Mouse (Mus musculus): ENCODE measurements around the gene Trpm4. TPM values are rescaled to one million over a fixed set of nuclear protein-coding genes. Genes with fewer than 3 reads are reported as not detected.

The Trpm4 gene
- polyA plus RNA-seq, 1 experiment = 7.6 TPM

DNA sequence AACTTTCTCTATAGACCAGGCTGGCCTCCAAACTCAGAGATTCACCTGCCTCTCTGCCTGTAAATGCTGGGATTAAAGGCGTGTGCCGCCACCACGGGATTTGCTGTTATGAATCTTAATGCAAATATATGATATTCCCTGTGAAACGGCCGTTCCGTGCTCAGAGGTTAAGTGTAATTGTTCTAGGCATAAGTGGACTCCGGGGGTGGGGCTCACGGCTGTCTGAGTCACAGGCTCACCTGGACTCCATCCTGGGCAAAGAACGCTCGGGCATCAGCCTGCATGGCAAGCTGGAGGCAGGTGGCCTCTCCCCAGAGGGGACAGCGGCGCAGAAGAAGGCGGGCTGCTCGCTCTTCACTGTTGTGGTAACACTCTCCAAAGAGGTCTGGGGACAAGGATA is 17.0 kb downstream of the Trpm4 start:
- H3K27me3 ChIP-seq (replicated peaks) = peaks cover 51% of the 10 kb centered on the region
- TF ChIP-seq GATA1 (IDR thresholded peaks at IDR 0.05; ENCODE audit: borderline replicate concordance, low read length) (no peak), FLI1 (IDR thresholded peaks at IDR 0.05; ENCODE audit: low read length) (no peak)
- no peak overlapping the region for H3K4me3 ChIP-seq (replicated peaks)
- peaks cover 7% of the 10 kb centered on the region; the same call in 1 of the 2 replicates for H3K4me1 ChIP-seq
- no peaks in the 10 kb centered on the region for H3K36me3 ChIP-seq (replicated peaks; ENCODE audit: low read length)
- peaks cover under 1% of the 10 kb centered on the region; the same call in 1 of the 2 replicates for H3K9me3 ChIP-seq

DNA sequence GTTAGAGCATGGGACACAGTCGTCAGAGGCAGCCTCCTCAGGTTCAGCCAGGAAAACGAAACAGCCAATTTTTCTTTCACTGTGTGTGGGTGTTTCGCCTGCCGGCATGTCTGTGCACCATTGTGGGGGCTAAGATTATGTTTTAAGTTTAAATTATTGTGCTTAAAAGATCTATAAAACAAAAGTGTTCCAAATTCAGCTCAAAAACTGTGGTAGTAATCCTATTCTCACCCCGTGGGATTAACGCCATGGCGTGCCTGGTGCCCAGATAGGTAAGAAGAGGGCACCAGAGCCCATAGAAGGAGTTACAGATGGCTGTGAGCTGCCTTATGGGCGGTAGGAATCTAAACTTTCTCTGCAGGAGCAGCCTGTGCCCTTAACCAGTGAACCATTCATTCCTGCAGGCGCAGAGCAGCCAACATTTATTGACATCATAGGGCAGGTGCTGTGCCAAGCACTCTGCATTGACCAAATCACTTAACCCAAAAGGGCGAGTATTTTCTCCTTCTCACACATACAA is 18.3 kb downstream of the Trpm4 start:
- peaks cover 51% of the 10 kb centered on the region for H3K27me3 ChIP-seq (replicated peaks)
- H3K4me1 ChIP-seq = peaks cover 7% of the 10 kb centered on the region; the same call in 1 of the 2 replicates
- H3K9me3 ChIP-seq = no peaks in the 10 kb centered on the region
- TF ChIP-seq FLI1 (IDR thresholded peaks at IDR 0.05; ENCODE audit: low read length) = no peak
- no peak for TF ChIP-seq GATA1 (IDR thresholded peaks at IDR 0.05; ENCODE audit: borderline replicate concordance, low read length)
- no peaks in the 10 kb centered on the region for H3K36me3 ChIP-seq (replicated peaks; ENCODE audit: low read length)
- no peak overlapping the region for H3K4me3 ChIP-seq (replicated peaks)

DNA sequence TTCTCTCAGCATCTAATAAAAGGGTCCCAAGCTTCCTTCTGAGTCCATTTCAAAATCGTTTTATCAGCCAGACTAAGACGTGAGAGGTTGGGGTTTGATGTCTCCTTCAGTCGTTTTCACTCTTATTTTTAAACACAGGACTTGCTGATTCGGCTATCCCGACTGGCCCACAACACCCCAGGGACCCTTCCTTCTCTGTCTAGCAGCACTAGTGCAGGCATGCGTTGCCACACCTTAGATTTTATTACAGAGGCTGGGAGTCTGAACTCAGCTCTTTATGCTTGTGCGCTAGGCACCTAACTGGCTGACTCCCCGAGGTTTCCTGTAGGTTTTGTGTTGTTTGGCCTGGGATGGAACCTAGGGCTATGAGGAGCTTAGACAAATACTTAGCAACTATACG is 20.1 kb downstream of the Trpm4 start:
- Histone ChIP-seq H3K4me1 (peaks cover 18% of the 10 kb centered on the region), H3K27me3 (replicated peaks) (peaks cover 36% of the 10 kb centered on the region)
- TF ChIP-seq GATA1 (IDR thresholded peaks at IDR 0.05; ENCODE audit: borderline replicate concordance, low read length) = no peak
- TF ChIP-seq FLI1 (IDR thresholded peaks at IDR 0.05; ENCODE audit: low read length) = no peak

GRCm38 (mm10) chr7:45312686-45313453 is 20.7 kb downstream of the Trpm4 start:
- Histone ChIP-seq H3K9me3 (no peaks in the 10 kb centered on the region), H3K4me3 (replicated peaks) (no peak overlapping the region), H3K36me3 (replicated peaks; ENCODE audit: low read length) (no peaks in the 10 kb centered on the region), H3K4me1 (peaks cover 25% of the 10 kb centered on the region), H3K27me3 (replicated peaks) (peaks cover 33% of the 10 kb centered on the region)
- TF ChIP-seq GATA1 (IDR thresholded peaks at IDR 0.05; ENCODE audit: borderline replicate concordance, low read length) (no peak), FLI1 (IDR thresholded peaks at IDR 0.05; ENCODE audit: low read length) (no peak)

More for the DNA sequence above, 20.1 kb downstream of the Trpm4 start:
- Histone ChIP-seq H3K36me3 (replicated peaks; ENCODE audit: low read length) (no peaks in the 10 kb centered on the region), H3K4me3 (replicated peaks) (no peak overlapping the region), H3K9me3 (no peaks in the 10 kb centered on the region)

DNA sequence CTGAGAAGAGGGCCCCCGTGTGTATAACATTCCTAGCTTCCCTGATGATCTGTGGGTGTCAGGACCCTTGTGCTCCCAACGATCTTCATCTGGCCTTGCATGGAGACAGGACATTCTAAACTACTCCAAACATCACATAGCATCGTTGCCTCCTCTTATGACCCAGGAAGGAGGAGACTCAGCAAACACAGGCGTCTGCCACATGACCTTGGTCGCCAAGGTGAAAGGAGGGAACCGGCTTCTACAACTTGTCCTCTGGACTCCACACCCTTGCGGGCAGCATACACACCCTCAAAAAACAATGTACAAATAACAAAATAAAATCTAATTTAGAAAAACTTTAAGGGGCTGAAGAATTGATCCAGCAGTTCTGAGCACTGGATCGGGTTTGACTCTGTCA is 21.6 kb downstream of the Trpm4 start:
- Histone ChIP-seq H3K4me3 (replicated peaks) (no peak overlapping the region), H3K9me3 (no peaks in the 10 kb centered on the region), H3K4me1 (peaks cover 27% of the 10 kb centered on the region), H3K27me3 (replicated peaks) (peaks cover 29% of the 10 kb centered on the region), H3K36me3 (replicated peaks; ENCODE audit: low read length) (no peaks in the 10 kb centered on the region)
- no peak for TF ChIP-seq FLI1 (IDR thresholded peaks at IDR 0.05; ENCODE audit: low read length)
- no peak for TF ChIP-seq GATA1 (IDR thresholded peaks at IDR 0.05; ENCODE audit: borderline replicate concordance, low read length)

GRCm38 (mm10) chr7:45309455-45309854 is 24.1 kb downstream of the Trpm4 start:
- Histone ChIP-seq H3K4me1 (peaks cover 31% of the 10 kb centered on the region), H3K36me3 (replicated peaks; ENCODE audit: low read length) (peaks cover 4% of the 10 kb centered on the region), H3K9me3 (no peaks in the 10 kb centered on the region), H3K4me3 (replicated peaks) (no peak overlapping the region), H3K27me3 (replicated peaks) (peaks cover 20% of the 10 kb centered on the region)
- no peak for TF ChIP-seq FLI1 (IDR thresholded peaks at IDR 0.05; ENCODE audit: low read length)
- no peak for TF ChIP-seq GATA1 (IDR thresholded peaks at IDR 0.05; ENCODE audit: borderline replicate concordance, low read length)

DNA sequence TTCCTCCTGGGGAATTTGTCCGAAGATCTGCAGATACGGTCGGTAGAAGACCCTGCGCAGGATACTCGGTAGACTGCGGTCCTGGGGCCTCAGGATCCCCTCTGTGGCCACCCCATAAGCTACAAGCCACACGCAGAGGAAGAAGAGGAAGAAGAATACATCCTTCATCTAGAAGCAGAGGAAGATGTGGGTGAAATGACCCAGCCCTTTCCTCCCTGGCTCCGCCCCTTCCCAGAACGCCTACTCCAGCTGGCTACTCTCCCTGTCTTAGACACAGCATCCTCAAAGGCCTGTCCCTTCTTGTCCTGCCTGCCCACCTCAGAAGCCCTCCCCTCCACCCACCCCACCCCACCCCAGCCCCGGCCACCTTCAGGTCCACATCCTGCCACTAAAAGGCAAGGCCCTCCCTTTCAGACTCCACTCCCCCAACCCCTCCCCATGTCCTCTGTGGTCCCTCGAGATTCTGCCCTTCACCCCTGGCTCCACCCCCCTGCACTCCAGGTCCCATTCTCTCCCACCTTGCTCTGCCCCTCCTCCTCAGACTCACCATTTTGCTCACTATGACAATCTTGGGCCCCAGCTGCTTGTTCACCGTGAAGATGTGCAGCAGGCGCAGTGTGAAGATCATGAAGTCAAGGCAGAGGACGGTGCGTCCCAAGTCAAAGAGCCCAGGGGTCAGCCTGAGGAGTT is 24.9 kb downstream of the Trpm4 start:
- peaks cover 22% of the 10 kb centered on the region for H3K27me3 ChIP-seq (replicated peaks)
- H3K4me3 ChIP-seq (replicated peaks) = peak overlapping the region; percentile 83
- H3K4me1 ChIP-seq = peaks cover 31% of the 10 kb centered on the region
- no peaks in the 10 kb centered on the region for H3K9me3 ChIP-seq
- no peak for TF ChIP-seq FLI1 (IDR thresholded peaks at IDR 0.05; ENCODE audit: low read length)
- TF ChIP-seq GATA1 (IDR thresholded peaks at IDR 0.05; ENCODE audit: borderline replicate concordance, low read length) = no peak
- H3K36me3 ChIP-seq (replicated peaks; ENCODE audit: low read length) = peaks cover 10% of the 10 kb centered on the region

- peaks cover 29% of the 10 kb centered on the region for H3K27me3 ChIP-seq (replicated peaks)
- H3K4me1 ChIP-seq = peaks cover 36% of the 10 kb centered on the region
- H3K9me3 ChIP-seq = no peaks in the 10 kb centered on the region
- peaks cover 17% of the 10 kb centered on the region for H3K36me3 ChIP-seq (replicated peaks; ENCODE audit: low read length)
- TF ChIP-seq FLI1 (IDR thresholded peaks at IDR 0.05; ENCODE audit: low read length) (no peak), GATA1 (IDR thresholded peaks at IDR 0.05; ENCODE audit: borderline replicate concordance, low read length) (no peak)
- peak overlapping the region; percentile 35 for H3K4me3 ChIP-seq (replicated peaks)
These were observed 28.3 kb downstream of the Trpm4 start for GRCm38 (mm10) chr7:45305275-45305674.

DNA sequence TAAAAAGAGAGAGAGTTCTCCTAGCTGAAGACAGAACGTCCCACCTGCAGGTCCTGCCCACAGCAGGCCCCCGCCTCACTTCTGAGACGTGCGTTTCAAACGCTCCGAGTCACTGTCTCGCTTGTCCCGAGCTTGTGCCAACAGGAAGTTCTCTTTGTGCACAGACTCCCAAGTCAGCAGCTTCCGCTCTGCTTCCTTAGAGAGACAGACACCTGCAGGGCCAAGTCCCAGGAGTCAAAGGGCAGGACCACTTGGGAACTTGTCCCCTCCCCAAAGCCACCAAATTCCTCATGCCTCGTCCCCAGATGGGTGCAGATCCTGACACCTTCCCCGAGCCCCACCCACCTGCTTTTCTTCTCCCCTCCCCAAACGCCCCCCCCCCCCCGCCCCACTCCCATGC is 28.7 kb downstream of the Trpm4 start:
- peaks cover 40% of the 10 kb centered on the region for H3K4me1 ChIP-seq
- no peak for TF ChIP-seq FLI1 (IDR thresholded peaks at IDR 0.05; ENCODE audit: low read length)

GRCm38 (mm10) chr7:45302626-45303025 is 31.0 kb downstream of the Trpm4 start:
- H3K4me3 ChIP-seq (replicated peaks) = no peak overlapping the region
- TF ChIP-seq GATA1 (IDR thresholded peaks at IDR 0.05; ENCODE audit: borderline replicate concordance, low read length) = no peak
- TF ChIP-seq FLI1 (IDR thresholded peaks at IDR 0.05; ENCODE audit: low read length) = no peak
- peaks cover 17% of the 10 kb centered on the region for H3K36me3 ChIP-seq (replicated peaks; ENCODE audit: low read length)
- peaks cover 31% of the 10 kb centered on the region for H3K4me1 ChIP-seq
- H3K9me3 ChIP-seq = no peaks in the 10 kb centered on the region
- peaks cover 37% of the 10 kb centered on the region for H3K27me3 ChIP-seq (replicated peaks)

More for the DNA sequence above, 28.7 kb downstream of the Trpm4 start:
- peaks cover 17% of the 10 kb centered on the region for H3K36me3 ChIP-seq (replicated peaks; ENCODE audit: low read length)
- H3K9me3 ChIP-seq = no peaks in the 10 kb centered on the region
- H3K4me3 ChIP-seq (replicated peaks) = no peak overlapping the region
- H3K27me3 ChIP-seq (replicated peaks) = peaks cover 27% of the 10 kb centered on the region

Measured in megakaryocyte, embryonic 14.5 days (primary cell).